Mouse (Mus musculus): ENCODE data around the gene Nfyc. TPM values are rescaled to one million over a fixed set of nuclear protein-coding genes. Genes with fewer than 3 reads are reported as not detected.

Nfyc gene
- total and polyA plus RNA-seq, 3 experiments: 39.5 to 178 (median 64.8) TPM

- DNase-seq (ENCODE audit: low read depth, low spot score): no peak
- no peaks in the 10 kb centered on the region for H3K9me3 ChIP-seq (replicated peaks; ENCODE audit: insufficient read depth, low read length)
- no peak for TF ChIP-seq TCF12 (IDR thresholded peaks at IDR 0.05; ENCODE audit: low read depth, low read length)
- TF ChIP-seq POLR2AphosphoS5 (IDR thresholded peaks at IDR 0.05; ENCODE audit: borderline replicate concordance, low read depth, low read length): no peak
- TF ChIP-seq ETS1 (IDR thresholded peaks at IDR 0.05; ENCODE audit: low read depth, low read length): no peak
- no peak for TF ChIP-seq MAX (IDR thresholded peaks at IDR 0.05; ENCODE audit: low read length)
- TF ChIP-seq CHD2 (IDR thresholded peaks at IDR 0.05; ENCODE audit: low read length): no peak
- TF ChIP-seq SIN3A (IDR thresholded peaks at IDR 0.05; ENCODE audit: low read length): no peak
- TF ChIP-seq MXI1 (IDR thresholded peaks at IDR 0.05; ENCODE audit: low read depth, low read length): no peak
- H3K27me3 ChIP-seq (ENCODE audit: control insufficient read depth in 1 of 2, insufficient read depth in 2 of 2, low read length in 2 of 2): peaks cover 17 to 22% of the 10 kb centered on the region in 2 experiments
- no peak overlapping the region for H3K4me3 ChIP-seq (ENCODE audit: control insufficient read depth in 1 of 2, insufficient read depth in 1 of 2, low read depth in 2 of 2, low read length in 2 of 2)
- H3K79me2 ChIP-seq (ENCODE audit: control insufficient read depth, insufficient read depth, low read length, poor library complexity): no peaks in the 10 kb centered on the region
- no peak overlapping the region for H3K27ac ChIP-seq (ENCODE audit: control insufficient read depth, low read depth, low read length)
- H3K4me1 ChIP-seq (ENCODE audit: control insufficient read depth in 1 of 2, insufficient read depth in 2 of 2, low read length in 2 of 2): peaks cover 0 to 4% of the 10 kb centered on the region in 2 experiments
- no peaks in the 10 kb centered on the region; a peak in 1 of 4 replicates for H3K36me3 ChIP-seq (ENCODE audit: control insufficient read depth in 1 of 2, insufficient read depth in 2 of 2, low read length in 2 of 2)
- H3K9ac ChIP-seq (ENCODE audit: control insufficient read depth, low read depth, low read length, poor library complexity, severe bottlenecking): no peak overlapping the region
Observed at GRCm38 (mm10) chr4:120727842-120728241, 103.5 kb downstream of the Nfyc start.

GRCm38 (mm10) chr4:120726174-120726573, 105.2 kb downstream of the Nfyc start:
- Histone ChIP-seq H3K4me1 (ENCODE audit: control insufficient read depth in 1 of 2, insufficient read depth in 2 of 2, low read length in 2 of 2) (peaks cover 0 to 4% of the 10 kb centered on the region in 2 experiments; a peak in 3 of 4 replicates), H3K27me3 (ENCODE audit: control insufficient read depth in 1 of 2, insufficient read depth in 2 of 2, low read length in 2 of 2) (peaks cover 22% of the 10 kb centered on the region in 2 experiments), H3K4me3 (ENCODE audit: control insufficient read depth in 1 of 2, insufficient read depth in 1 of 2, low read depth in 2 of 2, low read length in 2 of 2) (no peak overlapping the region), H3K36me3 (ENCODE audit: control insufficient read depth in 1 of 2, insufficient read depth in 2 of 2, low read length in 2 of 2) (no peaks in the 10 kb centered on the region; a peak in 1 of 4 replicates), H3K27ac (ENCODE audit: control insufficient read depth, low read depth, low read length) (no peak overlapping the region), H3K79me2 (ENCODE audit: control insufficient read depth, insufficient read depth, low read length, poor library complexity) (no peaks in the 10 kb centered on the region), H3K9ac (ENCODE audit: control insufficient read depth, low read depth, low read length, poor library complexity, severe bottlenecking) (no peak overlapping the region), H3K9me3 (replicated peaks; ENCODE audit: insufficient read depth, low read length) (no peaks in the 10 kb centered on the region)
- TF ChIP-seq ZMIZ1 (IDR thresholded peaks at IDR 0.05; ENCODE audit: low read depth, low read length): no peak
- no peak for TF ChIP-seq ZKSCAN1 (IDR thresholded peaks at IDR 0.05; ENCODE audit: low read depth, low read length)
- no peak for TF ChIP-seq GABPA (IDR thresholded peaks at IDR 0.05; ENCODE audit: low read depth, low read length)
- TF ChIP-seq NRF1 (IDR thresholded peaks at IDR 0.05; ENCODE audit: insufficient read depth, low read depth, low read length, poor library complexity, severe bottlenecking): no peak
- no peak for TF ChIP-seq USF2 (IDR thresholded peaks at IDR 0.05; ENCODE audit: borderline replicate concordance in 1 of 2, insufficient read depth in 1 of 2, low read depth in 1 of 2, low read length in 2 of 2)
- no peak for TF ChIP-seq EP300 (IDR thresholded peaks at IDR 0.05; ENCODE audit: low read depth in 1 of 2, low read length in 2 of 2)
- TF ChIP-seq UBTF (IDR thresholded peaks at IDR 0.05; ENCODE audit: borderline replicate concordance, insufficient read depth, low read depth, low read length): no peak
- no peak for TF ChIP-seq MXI1 (IDR thresholded peaks at IDR 0.05; ENCODE audit: low read depth, low read length)
- TF ChIP-seq USF1 (IDR thresholded peaks at IDR 0.05; ENCODE audit: low read depth, low read length): no peak
- no peak for TF ChIP-seq MAX (IDR thresholded peaks at IDR 0.05; ENCODE audit: low read length)
- TF ChIP-seq JUND (IDR thresholded peaks at IDR 0.05; ENCODE audit: low read depth, low read length): no peak
- DNase-seq (ENCODE audit: low read depth, low spot score): no peak

Data from MEL (cell line).